Mouse (Mus musculus): ENCODE results near the gene Defb20. TPM values are rescaled to one million over a fixed set of nuclear protein-coding genes. Genes with fewer than 3 reads are reported as not detected.

The Defb20 gene
- total and polyA plus RNA-seq, 2 experiments from 2014 or later, result not detected

GRCm38 (mm10) chr2:152452101-152452781 is 24.6 kb upstream of the Defb20 start:
- no peak; the same call in 1 of the 2 replicates for ATAC-seq (ENCODE audit: low FRiP score)
- no peak for TF ChIP-seq CTCF (IDR thresholded peaks at IDR 0.05)
- WGBS, result 72% methylated on average over 4 of the region's 4 CpGs

DNA sequence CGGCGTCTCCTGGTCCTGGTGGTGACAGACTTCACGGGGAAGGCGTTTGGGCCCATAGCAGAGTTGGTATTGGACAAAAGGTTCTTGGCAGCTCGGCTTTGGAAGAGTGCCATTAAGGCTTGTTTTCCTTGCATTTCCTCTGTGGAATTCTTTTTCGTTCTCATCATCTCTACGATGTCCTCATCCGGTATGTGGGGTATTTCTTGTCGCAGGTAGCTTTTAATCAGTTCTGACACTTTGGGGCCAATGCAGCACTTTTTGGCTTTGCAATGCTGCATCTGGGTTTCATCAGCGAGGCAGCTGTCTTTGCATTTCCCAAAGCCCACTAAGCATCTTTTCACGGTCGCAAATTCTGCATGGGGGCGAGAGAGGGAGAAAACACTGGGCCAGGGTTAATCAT is 17.6 kb upstream of the Defb20 start:
- ATAC-seq (ENCODE audit: low FRiP score) (no peak), DNase-seq (ENCODE audit: low spot score) (no peak)
- WGBS, result 65% methylated on average over 13 of the region's 13 CpGs

More at GRCm38 (mm10) chr2:152452101-152452781, 24.6 kb upstream of the Defb20 start:
- Histone ChIP-seq H3K36me3 (ENCODE audit: insufficient read depth, low read length) (no peaks in the 10 kb centered on the region), H3K9ac (replicated peaks; ENCODE audit: low read length, poor library complexity, severe bottlenecking) (no peak overlapping the region), H3K4me3 (ENCODE audit: low read depth, low read length) (no peak overlapping the region), H3K4me1 (ENCODE audit: insufficient read depth, low read length) (no peaks in the 10 kb centered on the region), H3K4me2 (ENCODE audit: low read depth, low read length, poor library complexity, severe bottlenecking) (no peak overlapping the region), H3K27me3 (ENCODE audit: insufficient read depth, low read length) (no peaks in the 10 kb centered on the region), H3K27ac (ENCODE audit: low read depth, low read length) (no peak overlapping the region), H3K9me3 (ENCODE audit: low read length) (no peaks in the 10 kb centered on the region)
- DNase-seq (ENCODE audit: low spot score), result no peak

DNA sequence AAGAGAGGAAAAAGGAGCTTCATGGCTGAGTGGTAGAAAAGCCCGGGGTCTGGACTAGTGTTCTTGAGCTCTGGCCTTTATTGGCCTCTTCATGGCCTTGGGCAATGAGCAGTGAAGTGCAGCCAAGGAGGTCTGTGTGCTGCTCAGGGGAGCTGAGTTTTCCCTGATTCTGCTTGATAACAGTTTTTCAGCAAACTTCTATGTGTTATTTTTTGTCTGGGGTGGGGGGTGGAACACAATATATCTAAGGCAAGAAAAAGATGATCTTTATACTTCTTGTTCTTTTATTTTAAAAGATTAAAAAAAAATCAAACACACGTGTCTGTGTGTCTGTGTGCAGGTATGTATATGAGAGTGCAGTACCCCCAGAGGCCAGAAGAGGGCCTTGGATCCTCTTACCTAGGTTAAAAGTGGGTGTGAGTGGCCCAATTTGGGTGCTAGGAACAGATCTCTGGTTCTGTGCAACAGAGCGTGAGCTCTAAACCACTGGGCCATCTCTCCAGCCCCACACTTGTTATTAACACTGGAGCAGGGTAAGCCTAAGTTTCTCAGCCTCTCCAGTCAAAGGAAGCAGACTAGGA is 12.2 kb upstream of the Defb20 start, which contains the start of gene Defb23:
Gene Defb23, minus strand, starts transcription at position 51 of the 581 bp plus-strand sequence.
- H3K9ac ChIP-seq (replicated peaks; ENCODE audit: low read length, poor library complexity, severe bottlenecking), result no peak within 1 kb of the TSS
- DNase-seq (ENCODE audit: low spot score), result no peak
- H3K4me3 ChIP-seq (ENCODE audit: low read depth, low read length), result no peak within 1 kb of the TSS
- H3K9me3 ChIP-seq (ENCODE audit: low read length), result no peaks in the 10 kb centered on the region
- TF ChIP-seq CTCF (IDR thresholded peaks at IDR 0.05), result peak; percentile 17
- H3K4me2 ChIP-seq (ENCODE audit: low read depth, low read length, poor library complexity, severe bottlenecking), result no peak within 1 kb of the TSS
- no peaks in the 10 kb centered on the region for H3K36me3 ChIP-seq (ENCODE audit: insufficient read depth, low read length)
- H3K4me1 ChIP-seq (ENCODE audit: insufficient read depth, low read length), result no peaks in the 10 kb centered on the region
- no peak for ATAC-seq (ENCODE audit: low FRiP score)
- 93% methylated on average over 3 of the region's 3 CpGs for WGBS
- no peaks in the 10 kb centered on the region for H3K27me3 ChIP-seq (ENCODE audit: insufficient read depth, low read length)
- H3K27ac ChIP-seq (ENCODE audit: low read depth, low read length), result no peak within 1 kb of the TSS

More for the DNA sequence above, 17.6 kb upstream of the Defb20 start:
- Histone ChIP-seq H3K27ac (ENCODE audit: low read depth, low read length) (no peak overlapping the region), H3K9ac (replicated peaks; ENCODE audit: low read length, poor library complexity, severe bottlenecking) (no peak overlapping the region), H3K36me3 (ENCODE audit: insufficient read depth, low read length) (no peaks in the 10 kb centered on the region), H3K9me3 (ENCODE audit: low read length) (no peaks in the 10 kb centered on the region), H3K4me2 (ENCODE audit: low read depth, low read length, poor library complexity, severe bottlenecking) (no peak overlapping the region), H3K4me3 (ENCODE audit: low read depth, low read length) (no peak overlapping the region), H3K27me3 (ENCODE audit: insufficient read depth, low read length) (no peaks in the 10 kb centered on the region), H3K4me1 (ENCODE audit: insufficient read depth, low read length) (no peaks in the 10 kb centered on the region)
- TF ChIP-seq CTCF (IDR thresholded peaks at IDR 0.05), result no peak

DNA sequence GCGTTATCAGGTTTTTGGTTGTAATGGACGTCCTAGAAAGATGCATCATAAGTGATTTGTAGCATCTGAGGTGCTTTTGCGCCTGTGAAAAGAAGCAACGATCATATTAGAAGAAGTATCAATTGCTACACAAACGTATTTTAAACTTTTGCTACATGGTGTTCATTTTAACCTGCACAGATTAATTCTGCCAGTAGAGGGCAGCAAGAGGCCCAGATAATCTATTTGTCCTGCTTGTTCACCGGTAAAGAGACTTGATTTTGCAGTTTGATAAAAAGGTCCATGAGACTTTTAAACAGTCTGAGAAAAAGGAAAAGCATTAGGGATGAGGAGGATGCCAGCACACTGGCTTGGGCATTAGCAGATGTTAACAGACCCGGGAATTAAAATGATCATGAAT is 5.9 kb upstream of the Defb20 start:
- Histone ChIP-seq H3K9ac (replicated peaks; ENCODE audit: low read length, poor library complexity, severe bottlenecking) (no peak overlapping the region), H3K4me3 (ENCODE audit: low read depth, low read length) (no peak overlapping the region), H3K27ac (ENCODE audit: low read depth, low read length) (no peak overlapping the region), H3K36me3 (ENCODE audit: insufficient read depth, low read length) (no peaks in the 10 kb centered on the region), H3K27me3 (ENCODE audit: insufficient read depth, low read length) (no peaks in the 10 kb centered on the region), H3K9me3 (ENCODE audit: low read length) (no peaks in the 10 kb centered on the region), H3K4me1 (ENCODE audit: insufficient read depth, low read length) (no peaks in the 10 kb centered on the region), H3K4me2 (ENCODE audit: low read depth, low read length, poor library complexity, severe bottlenecking) (no peak overlapping the region)
- WGBS, result 28% methylated on average over 7 of the region's 7 CpGs
- TF ChIP-seq CTCF (IDR thresholded peaks at IDR 0.05), result peak; percentile 88
- no peak for ATAC-seq (ENCODE audit: low FRiP score)
- DNase-seq (ENCODE audit: low spot score), result peak; percentile 68

GRCm38 (mm10) chr2:152472434-152472833 is 4.4 kb upstream of the Defb20 start:
- Histone ChIP-seq H3K27ac (ENCODE audit: low read depth, low read length) (no peak overlapping the region), H3K4me1 (ENCODE audit: insufficient read depth, low read length) (no peaks in the 10 kb centered on the region), H3K9ac (replicated peaks; ENCODE audit: low read length, poor library complexity, severe bottlenecking) (no peak overlapping the region), H3K4me3 (ENCODE audit: low read depth, low read length) (no peak overlapping the region), H3K9me3 (ENCODE audit: low read length) (no peaks in the 10 kb centered on the region), H3K36me3 (ENCODE audit: insufficient read depth, low read length) (no peaks in the 10 kb centered on the region), H3K27me3 (ENCODE audit: insufficient read depth, low read length) (no peaks in the 10 kb centered on the region), H3K4me2 (ENCODE audit: low read depth, low read length, poor library complexity, severe bottlenecking) (no peak overlapping the region)
- DNase-seq (ENCODE audit: low spot score) (peak; percentile 15), ATAC-seq (ENCODE audit: low FRiP score) (no peak)
- peak; percentile 66 for TF ChIP-seq CTCF (IDR thresholded peaks at IDR 0.05)
- 27% methylated on average over 3 of the region's 3 CpGs for WGBS

DNA sequence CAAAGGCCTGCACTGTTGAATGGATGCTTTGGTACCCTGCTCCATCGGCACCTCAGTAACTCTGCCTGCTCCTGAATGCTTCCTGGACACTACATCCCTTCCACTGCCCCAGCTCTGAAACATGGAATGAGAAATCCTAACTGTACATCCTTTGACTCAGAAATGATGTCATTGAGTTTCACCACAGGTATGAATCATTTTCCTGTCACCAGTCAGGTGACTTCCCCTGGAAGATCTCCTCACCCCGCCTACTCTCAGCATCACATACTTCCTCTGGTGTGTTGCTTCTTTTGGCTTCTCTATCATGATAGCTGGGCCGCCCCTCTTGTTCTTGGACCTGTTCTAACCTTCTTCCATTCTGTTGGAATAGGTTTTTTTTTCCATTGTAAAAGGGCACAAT is 4.0 kb downstream of the Defb20 start:
- Histone ChIP-seq H3K9ac (replicated peaks; ENCODE audit: low read length, poor library complexity, severe bottlenecking) (no peak overlapping the region), H3K9me3 (ENCODE audit: low read length) (no peaks in the 10 kb centered on the region), H3K36me3 (ENCODE audit: insufficient read depth, low read length) (no peaks in the 10 kb centered on the region), H3K27ac (ENCODE audit: low read depth, low read length) (no peak overlapping the region), H3K4me2 (ENCODE audit: low read depth, low read length, poor library complexity, severe bottlenecking) (no peak overlapping the region), H3K4me1 (ENCODE audit: insufficient read depth, low read length) (no peaks in the 10 kb centered on the region), H3K4me3 (ENCODE audit: low read depth, low read length) (no peak overlapping the region), H3K27me3 (ENCODE audit: insufficient read depth, low read length) (no peaks in the 10 kb centered on the region)
- no peak for ATAC-seq (ENCODE audit: low FRiP score)
- no peak for DNase-seq (ENCODE audit: low spot score)
- TF ChIP-seq CTCF (IDR thresholded peaks at IDR 0.05), result no peak
- WGBS, result 83% methylated on average over 3 of the region's 3 CpGs
